Mouse (Mus musculus) common myeloid progenitor, adult 5-6 weeks (primary cell): ENCODE measurements around the gene Lmf1. TPM values are rescaled to one million over a fixed set of nuclear protein-coding genes. Genes with fewer than 3 reads are reported as not detected.

ENCODE experiments used
- ATAC-seq: replicated peaks from 2 replicates; pipeline ENCODE4 v1.8.0; 2016; ENCODE audit warnings: low read depth, mild to moderate bottlenecking, moderate TSS enrichment, inconsistent platforms; ENCODE audit not compliant: poor library complexity, severe bottlenecking
- total RNA-seq: library from RNA; stranded (forward); fragments of 200-1000, 187-1606 nt; gene quantifications from 2 replicates; pipeline ENCODE4 v1.2.3, GENCODE M21; 2017

The Lmf1 gene
- 9.0 and 11.7 TPM in 2 replicates for total RNA-seq

DNA sequence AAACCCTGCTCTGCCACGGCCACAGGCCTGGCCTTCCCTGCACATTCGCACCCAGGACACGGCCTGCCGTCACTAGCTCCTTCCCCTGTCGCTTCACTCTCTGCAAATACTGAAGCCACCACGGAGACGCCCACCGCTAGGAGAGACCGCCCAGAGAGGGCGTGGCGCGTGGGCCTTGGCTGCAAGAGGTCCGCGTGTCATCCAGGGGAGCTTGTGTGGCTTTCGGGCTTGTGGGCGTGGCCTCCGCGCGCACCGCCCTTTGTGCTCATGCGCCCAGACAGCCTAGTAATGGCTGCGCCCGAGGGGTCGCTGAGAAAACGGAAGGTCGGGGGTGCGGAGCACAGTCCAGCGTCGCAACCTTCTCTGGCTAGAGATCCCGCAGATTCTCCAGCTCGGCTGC is at the start of gene Lmf1:
Gene Lmf1 (plus strand): TSS at position 166 of the 400 bp plus-strand sequence.
- peak; percentile 96 for ATAC-seq

DNA sequence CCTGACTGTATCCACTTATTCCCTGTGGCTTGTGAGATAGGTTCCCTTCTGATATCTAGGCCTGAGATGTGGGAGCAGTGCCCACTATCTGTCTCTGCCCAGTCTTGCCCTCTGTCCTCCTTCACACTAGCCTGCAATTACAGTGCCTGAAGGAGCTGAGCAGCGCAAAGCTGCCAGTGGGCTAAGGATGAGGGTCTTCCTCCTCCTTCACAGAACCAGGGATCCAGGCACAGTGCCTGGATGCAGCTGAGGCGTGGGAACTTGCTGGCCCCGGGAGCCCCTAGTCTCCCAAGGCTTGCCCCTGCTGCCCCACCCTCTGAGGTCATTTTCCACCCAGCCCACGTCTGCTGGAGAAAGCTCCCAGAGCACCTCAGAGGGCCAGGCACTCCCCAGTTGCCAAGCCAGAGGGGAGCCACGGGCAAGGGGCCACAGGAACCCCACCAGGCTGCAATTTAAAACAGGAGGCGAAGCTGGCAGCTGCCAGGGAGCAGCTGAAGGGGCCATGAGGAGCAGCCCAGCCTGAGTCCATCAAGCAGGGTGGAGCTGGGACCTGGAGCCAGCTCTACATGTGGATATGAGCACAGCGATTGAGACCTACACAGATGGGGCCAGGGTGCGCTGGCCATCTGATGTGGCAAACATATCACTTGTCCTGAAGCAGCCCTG is 48.4 kb upstream of the Lmf1 start:
- no peak for ATAC-seq

DNA sequence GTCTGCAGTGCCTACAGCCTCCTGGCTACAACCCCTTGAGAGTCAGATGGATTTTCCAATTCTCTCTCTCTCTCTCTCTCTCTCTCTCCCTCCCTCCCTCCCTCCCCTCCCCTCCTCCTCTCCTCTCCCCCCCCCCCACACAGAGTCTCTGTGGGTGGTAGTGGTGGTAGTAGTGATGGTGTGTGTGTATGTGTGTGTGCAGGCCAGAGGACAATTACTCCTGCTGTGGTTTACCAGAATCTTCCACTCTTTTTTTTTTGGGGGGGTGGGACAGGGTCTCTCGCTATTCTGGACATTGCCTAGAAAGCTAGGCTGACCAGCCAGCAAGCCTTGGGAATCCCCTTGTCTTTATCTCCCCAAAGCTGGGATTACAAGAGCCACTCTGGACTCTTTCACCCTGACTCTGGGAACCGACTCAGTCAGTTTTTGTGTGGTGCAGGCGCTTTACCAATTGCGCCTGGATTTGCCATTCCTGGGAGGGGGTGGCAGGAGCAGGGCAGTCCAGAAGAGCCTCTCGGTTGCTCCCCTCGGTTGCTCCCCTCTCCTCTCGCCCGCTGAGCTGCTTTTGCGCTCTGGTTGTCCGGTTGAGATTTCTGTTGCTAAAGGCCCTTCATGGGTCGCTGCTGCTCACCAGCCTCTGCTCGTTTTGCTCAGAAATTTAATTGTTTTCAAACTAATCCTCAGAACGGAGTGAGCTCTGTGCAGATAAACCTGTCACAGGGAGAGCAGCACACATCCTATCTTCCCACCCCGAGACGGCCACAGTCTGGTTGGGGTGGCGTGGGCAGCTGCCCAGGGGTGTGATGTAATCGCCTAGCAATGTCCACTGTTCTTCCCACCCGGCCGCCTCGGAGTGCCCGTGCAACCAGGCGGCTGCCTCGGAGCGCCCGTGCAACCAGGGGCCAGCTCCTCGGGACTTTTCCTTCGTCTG is 39.7 kb upstream of the Lmf1 start:
- ATAC-seq: no peak

DNA sequence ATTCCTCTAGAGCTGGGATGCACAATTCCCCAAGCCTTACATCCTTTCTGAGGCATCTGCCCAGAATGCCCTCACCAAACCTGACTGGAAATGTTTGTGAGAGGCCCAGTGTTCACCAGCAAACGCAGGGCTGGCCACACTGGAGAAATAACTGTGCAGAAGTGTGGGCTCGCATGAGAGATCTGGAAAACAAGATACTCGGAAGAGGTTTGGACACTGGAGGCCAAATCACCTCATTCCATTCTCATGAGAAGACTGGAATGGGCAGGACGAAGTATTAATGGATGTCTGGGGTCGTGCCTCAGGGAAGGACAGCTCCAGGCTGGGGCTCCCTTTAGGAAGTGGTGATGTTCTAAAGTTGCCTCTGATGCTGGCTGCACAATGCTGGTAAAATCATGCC is 38.2 kb upstream of the Lmf1 start:
- no peak for ATAC-seq

DNA sequence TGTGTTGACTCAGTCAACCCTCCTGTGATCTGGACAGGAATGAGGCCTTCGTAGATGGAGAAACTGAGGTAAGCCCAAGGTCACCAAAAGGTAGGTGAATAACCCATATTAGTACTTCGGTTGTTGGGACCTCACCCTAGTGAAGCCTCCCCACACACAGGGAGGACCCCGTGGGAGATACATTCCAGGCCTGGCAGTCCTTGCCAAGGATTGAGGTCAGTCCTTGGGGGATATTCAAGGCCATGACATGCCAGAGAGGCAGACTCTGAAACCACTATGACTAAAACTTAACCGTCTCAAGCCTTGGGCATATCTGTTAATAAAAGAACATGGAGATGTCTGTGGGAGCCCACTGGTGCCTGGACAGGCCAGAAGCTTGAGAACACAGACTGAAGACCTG is 37.1 kb upstream of the Lmf1 start:
- ATAC-seq: no peak

DNA sequence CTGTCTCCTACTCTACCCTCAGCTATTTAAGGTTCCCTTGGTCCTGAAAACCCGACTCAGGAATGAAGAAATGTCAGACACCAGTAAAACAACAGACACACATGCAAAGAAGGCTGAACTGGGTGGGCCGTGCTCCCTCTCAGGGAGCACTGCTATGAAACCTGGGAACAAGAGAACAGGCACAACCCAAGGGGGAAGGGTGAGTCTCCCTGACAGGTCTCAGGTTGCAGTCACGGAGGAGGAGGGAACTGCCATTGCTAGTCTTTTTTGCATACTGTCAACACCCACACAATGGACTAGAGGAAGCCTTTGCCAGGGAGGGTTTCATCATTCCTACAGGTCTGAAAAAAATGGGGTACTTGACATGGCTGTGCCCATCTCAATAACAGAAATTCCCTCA is 31.9 kb upstream of the Lmf1 start:
- ATAC-seq: no peak

DNA sequence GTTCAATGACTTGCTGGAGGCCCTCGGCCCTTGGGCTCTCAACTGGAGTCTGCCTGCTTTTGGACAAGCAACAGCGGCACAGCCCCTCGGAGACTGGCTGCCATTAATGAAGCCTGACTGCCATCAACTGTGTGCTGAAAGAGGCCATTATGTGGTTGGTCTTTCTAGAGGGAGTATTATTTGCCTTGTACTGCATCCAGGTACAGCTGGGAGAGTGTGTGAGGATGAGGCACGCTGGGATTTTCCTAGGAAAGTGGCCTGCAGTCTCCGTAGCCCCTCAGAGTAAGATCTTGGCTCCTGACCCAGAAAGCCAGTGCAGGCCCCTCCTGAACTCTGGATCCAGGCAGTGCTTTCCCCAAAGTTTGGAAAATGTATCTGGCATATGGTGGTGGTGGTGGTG is 28.9 kb upstream of the Lmf1 start:
- no peak for ATAC-seq

DNA sequence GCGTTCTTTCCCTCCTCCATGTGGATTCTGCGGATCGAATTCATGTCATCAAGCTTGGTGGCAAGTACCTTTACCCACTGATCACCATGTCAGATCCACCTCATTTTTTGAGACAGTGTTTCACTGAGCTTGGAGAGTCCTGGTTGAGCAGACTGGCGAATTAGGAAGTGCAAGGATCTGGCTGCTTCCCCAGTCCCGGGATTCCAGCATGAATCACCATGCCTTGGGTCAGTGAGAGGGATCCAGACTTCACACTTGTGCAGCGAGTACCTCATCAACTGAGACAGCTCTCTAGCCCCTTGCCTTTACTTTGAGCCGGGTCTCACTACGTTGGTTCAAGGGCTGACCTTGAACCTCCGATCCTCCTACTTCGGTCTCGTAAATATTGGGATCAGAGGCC is 27.6 kb upstream of the Lmf1 start:
- no peak for ATAC-seq

DNA sequence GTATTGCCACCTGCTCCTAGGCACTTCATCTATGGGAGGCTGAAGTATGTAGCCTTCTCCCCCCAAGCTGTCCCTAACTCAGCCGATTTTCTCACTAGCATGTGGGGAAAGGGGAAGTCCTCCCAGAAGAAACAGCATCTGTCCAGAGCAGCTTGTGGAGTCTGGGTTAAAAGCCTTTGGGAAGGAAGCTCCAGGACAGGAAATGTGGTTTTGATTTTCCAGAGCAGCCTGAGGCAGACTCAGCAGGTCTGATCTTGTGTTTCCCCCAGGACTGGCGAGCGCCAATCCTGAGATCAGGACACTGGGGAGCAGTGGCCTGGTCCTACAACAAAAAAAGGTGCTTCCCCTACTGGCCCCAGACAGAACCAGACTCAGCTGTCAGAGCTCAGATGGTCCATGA is 23.7 kb upstream of the Lmf1 start:
- ATAC-seq: no peak

DNA sequence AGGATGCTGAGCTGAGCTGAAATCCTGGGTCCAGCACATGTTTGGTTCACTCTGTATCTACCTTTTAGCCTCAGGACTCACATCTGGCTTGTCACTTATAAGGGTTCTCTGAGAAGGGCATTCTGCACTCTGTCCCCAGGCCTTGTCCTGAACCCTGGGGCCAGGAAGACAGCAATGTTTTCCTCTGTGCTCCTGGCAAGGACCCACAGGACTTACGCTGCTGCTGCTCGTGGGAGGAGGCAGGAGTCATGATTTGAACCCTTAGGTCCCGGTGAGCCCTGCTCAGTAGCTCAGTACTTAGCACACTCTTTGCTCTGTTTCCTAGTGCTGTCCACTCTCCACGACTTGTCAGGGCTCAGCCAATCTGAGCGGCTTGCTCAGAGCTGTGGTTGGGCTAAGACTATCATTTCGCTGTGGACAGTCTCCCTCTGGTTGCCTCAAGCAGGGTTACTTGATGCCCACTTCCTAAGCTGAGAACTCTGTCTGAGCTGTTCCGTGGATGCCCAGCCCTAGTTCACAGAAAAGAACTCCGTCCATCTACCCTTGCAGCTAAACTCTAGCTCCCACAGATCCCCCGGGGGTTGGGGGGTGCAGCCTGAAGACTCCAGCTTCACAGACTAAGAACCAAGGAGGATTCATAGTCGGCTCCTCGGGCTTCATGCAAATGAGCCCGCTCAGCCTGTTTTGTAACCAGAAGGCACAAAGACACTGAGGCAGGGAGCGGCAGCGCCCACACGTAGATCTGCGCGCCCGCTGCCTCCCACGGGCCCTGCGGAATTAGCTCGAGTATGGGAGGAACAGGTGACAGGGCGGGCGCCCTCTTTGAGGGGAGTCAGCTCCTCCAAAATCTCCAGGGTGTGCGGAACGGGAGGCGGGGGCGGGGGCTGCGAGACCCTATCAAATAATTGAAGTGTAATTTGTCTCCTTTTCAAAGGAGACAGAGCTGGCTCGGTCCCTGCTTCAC is 22.9 kb upstream of the Lmf1 start:
- no peak for ATAC-seq

DNA sequence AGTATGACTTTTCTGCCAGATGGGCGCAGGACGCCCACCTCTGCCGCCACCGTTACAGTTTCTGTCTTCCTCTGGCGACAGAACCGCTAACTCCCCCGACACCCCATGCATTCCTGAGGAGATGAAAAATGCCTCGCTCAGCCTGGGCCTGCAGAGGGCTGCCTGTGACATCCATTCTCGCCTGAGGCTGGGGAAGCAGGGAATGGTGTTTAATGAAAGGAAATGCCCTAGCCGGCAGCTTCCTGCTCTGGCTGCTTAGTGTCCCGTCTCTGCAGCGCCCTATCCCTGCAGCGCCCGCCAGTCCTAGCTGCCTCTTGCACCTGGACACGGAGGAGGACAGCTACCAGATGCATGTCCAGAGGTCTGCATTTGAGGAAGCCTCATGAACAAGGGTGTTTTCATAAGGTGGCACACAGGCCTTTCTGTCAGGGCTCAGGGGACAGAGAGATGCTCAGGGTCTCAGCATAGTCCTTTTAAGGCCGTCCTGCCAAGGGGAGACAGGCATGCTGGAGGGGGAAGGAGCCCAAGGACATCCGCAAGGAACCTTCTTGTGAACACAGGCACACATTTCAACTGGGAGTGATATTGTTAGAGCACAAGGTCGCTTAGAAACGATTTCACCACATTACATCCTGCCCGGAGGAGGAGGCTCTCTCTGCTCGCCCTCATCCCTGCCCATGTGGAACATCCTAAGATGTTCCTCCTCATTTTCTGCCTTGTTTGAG is 22.1 kb upstream of the Lmf1 start:
- ATAC-seq: no peak

DNA sequence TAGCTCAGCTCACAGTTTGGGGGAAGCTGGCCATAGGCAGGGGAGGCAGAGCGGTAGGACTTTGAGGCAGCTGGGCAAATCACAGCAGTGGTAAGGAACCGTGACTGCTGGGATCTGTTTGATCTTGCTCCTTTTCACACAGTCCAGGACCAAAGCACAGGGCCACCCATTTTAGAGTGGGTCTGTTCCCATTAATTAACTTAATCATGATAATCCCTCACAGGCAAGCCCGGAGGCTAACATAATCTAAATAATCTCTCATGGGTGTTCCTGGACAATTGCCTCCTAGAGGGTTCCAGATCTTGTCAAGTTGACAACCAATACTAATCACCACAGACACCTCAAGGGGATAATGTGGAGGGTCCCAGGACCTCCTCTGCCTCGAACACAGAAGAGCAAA is 19.3 kb upstream of the Lmf1 start:
- ATAC-seq: no peak

DNA sequence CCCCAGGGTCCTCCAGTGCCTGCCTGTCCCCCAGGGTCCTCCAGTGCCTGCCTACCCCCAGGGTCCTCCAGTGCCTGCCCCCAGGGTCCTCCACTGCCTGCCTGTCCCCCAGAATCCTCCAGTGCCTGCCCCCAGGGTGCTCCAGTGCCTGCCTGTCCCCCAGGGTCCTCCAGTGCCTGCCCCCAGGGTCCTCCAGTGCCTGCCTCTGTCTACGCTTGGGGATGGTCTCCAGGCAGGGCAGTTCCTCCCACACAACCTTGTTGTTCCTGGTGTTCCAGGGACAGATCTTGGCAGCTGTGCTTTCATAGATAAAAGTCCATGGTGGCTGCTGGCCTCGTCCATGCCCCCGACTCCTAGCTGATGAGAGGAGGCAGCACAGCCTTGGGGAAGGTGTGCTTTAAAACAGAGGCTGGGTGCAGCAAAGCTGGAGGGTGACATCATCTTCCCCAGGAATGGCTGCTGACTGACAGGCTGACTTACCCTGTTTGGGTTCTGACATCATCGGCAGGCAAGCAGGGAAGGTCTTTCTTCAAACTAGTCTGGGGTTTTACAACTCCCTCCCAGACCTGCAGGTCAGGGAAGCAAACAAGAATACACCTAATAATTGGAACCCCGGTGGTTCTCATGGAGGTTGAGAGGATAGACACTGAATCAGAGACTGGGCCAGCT is 18.2 kb upstream of the Lmf1 start:
- ATAC-seq: no peak

DNA sequence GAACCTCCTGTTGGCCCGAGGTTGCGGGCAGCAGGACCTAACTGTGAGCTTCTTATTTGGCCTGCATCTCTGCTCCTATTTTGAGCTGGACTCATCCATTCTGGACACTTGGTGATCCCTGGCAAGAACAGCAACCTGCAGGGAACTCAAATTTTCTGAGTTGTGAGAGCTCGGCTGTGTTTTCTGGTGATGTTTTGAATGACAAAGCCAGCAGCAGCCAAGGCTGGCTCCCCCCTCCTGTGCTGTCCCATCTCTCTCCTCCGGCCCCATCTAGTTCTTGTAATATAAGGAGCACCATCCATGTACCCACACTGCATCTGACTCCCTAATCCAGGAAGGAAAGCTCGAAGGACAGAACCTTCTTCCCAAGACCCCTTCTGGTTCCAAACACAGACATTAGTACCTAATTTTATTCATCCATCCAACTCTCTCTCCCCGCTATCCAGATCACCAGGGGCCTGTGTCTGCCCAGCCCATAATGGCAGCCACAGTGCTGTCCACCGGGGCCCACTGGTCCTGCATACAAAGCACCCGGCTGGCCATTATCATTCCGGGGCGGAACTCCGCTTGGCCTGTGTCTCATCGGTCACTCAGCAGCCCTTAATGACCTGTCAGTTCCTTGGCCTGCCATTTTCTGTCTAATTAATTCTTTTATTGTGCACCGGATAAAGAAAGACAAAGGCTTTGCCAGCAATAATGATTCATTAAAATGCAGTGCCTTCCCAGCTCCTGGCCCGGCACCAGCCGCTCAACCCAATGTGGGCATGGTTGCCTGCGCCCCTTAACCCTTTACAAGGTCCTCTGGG is 17.5 kb upstream of the Lmf1 start:
- no peak for ATAC-seq

DNA sequence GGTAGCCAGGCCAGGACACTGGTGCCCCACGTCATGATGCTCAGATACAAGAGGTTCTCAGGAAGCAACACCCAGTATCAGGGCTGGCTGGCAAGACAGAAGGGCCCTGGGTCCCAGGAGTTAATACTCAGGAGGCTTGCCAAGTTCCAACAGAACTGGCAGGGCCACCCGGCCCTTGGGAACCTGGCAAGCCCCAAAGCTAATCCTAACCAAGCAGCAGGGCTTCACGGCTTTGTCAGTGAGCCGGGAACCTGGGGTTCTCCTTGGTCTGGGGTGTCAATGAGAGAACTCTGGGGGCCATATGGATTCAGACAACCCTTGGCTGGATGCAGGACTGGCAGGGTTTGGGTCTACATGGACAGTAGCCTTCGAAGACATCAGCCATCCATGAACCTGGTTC is 14.4 kb upstream of the Lmf1 start:
- no peak for ATAC-seq

DNA sequence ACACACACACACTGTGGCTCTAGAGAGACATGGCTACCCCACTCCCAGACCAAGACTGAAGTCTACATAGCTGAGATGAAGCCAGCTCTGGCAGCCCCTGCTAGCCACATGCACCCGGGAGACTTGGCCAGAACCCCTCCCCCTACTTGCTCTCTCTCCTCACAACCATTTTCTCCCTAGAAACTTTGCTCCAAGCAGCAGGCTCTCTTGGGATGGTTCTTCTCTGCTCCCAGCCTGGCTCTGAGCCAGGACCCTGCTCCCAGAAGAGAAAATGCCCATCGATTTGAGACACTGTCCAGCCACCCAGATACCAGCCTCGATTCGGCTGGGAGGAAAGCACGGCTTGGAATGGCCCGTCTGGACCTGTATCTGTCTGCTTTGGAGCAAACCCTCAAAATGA is 13.6 kb upstream of the Lmf1 start:
- ATAC-seq: no peak

DNA sequence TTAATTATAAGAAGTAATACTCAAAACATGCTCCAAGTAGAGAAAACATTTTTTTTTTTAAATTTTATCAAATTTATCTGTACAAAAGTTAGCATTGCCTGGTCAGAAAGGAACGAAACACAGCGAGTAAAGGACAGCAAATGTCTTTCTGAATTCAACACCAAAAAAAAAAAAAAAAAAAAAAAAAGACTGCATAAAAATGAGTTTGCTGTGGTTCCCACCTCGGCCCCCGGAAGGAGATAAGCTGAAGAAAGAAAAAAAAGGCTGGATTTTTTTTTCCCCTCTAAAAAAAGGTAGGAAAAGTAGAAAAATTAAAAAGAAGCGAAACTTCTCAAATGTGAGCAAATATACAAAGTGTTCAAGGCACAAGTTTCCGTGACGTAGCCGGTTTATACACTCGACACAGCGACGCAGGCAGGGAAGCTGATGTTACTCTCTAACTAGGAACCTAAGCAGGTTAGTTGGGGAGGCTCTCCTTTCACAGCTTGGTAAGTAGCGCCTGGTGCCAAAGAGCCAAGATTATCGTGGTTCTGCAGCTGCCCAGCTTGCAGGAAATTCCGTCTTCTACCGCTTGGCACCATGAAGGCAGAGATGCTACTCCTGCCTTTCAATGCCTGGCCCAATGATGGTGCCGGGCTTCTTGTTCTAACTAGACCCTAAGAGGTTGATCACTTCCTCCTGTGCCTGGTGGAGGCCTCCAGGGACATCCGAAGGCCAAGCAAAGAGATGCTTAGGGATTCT is 12.9 kb upstream of the Lmf1 start:
- no peak for ATAC-seq

DNA sequence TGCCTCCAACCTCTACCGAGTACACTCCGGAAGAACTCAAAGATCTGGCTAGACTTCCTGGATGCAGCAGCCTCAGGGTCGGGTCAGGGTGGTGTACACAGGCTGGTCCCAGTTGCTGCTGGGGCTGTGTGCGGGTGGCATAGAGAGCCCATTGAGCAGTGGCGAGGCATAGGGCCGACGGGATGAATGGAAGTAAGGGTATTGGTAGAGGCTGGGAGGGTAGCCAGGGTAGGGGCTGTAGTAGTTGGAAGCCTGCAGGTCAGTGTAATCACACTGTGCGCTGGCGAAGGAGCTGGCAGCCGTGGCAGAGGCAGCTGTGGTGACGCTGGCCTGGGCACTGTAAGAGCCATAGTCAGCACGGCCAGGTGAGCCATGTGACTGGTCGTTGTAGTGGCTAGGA is 11.6 kb upstream of the Lmf1 start:
- ATAC-seq: no peak
